Mouse (Mus musculus) lung, postnatal 36 days (tissue): ENCODE results near the gene Arid3c.

Experiments
- DNase-seq: peaks from one replicate; pipeline ENCODE4 v3.0.0; 2022; ENCODE audit warnings: mixed read lengths

Arid3c gene

DNA sequence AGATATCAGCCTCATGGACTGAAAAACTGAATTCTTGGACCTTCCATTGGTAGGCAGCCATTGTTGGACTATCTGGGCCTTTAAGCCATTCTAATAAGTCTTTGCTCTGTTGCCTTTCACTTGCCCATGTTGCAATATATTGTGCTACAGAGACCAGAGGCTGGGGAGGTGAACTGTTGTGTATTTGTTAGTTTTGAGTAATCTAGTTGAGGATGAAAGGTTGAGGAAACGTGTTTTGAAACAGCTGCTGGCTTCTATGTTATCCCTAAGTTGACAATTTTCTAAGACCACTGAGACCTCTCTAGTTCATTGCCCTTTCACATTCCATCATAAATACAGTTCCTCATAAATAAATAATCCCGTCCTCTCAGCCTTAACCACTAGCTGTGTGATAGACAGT lies 13.2 kb upstream of the Arid3c start:
- no peak for DNase-seq

DNA sequence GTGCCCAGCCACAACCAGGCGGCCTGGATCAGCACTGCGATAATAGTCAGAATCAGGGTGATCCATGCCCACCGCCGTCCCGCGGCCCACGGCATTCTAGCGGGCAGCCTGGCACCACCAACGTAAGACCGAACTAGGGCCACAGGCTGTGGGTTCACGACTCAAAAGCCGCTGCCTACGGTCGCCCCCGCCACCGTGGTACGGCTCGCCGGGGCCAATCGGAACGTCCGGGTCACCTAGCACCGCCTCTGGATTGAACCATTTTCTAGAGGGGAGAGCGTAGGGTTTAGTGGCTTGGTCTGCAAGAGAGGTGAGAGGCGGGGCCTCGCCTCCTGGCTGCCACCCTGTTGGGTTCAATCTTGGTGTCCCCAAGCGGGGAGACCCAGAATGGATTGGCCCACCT lies 10.2 kb upstream of the Arid3c start:
- peak; percentile 97 for DNase-seq

DNA sequence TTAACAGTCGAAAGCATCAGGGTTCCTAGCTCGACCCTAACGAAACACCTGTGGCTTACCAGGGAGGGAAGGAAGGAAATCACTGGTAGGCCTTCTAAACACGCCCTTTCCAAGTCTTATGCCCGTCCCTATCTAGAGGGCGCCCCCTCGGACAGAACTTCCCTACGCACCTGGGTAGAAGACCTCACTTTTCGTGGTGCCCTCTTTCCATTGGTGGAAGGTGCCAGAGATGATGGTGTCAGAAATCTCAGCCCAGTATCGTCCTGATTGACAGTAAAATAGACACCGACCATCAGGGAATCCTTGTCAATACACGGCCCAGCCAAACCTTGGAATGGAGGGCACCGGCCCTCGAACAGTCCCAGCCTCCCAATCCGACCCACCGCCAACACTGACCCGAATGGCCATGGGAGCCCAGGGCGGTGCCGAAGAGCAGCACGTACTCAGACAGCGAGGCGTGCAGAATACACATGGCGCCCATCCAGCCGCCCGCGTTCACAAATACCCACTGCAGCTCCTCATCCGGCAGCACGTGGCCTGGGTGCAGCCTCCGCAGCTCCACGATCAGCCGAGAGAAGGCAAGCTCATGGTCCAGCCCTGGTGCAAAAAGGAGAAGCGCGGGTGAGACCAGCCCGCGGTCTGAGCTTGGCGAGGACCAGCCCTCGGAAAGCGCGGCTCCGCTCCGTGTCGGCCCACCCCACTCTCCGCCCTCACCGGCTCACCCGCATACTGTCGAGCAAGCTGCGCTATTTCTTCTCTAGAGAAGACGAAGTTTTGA lies 9.6 kb upstream of the Arid3c start:
- peak; percentile 71 for DNase-seq

DNA sequence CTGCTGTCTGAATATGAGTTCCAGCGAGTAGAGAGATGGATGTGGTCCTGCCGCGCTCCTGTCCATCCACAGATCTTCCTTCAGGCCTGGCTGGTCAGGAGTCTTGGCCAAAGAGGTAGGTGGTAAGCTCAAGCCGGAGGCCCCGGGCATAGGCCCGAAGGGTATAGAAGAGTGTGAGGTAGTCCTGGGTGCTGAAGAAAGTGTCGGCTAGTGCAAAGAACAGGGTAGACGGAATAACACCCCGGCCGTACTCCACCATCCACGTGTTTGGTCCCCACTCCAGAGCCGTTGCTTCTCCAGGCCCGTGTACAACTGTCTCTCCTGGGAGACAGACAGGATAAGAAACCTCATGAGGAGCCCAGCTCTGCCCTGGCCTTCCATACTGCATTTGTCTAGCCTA lies 8.3 kb upstream of the Arid3c start:
- no peak for DNase-seq

DNA sequence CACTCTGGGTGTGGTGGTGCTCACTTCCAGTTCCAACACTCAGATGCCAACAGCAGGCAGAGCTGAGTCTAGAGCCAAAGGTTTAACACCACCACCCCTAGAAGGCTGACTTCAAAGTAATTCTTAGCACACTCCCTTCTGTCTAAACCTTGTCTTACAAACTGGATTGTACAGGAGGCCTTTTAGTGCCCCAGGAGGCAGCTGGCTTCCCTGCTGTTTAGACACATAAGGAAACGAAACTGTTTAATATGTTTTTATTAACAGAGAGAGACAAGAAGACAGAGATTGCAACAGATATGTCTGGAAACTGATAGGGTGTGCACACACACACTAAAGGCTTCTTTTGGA lies 7.3 kb upstream of the Arid3c start:
- no peak for DNase-seq

DNA sequence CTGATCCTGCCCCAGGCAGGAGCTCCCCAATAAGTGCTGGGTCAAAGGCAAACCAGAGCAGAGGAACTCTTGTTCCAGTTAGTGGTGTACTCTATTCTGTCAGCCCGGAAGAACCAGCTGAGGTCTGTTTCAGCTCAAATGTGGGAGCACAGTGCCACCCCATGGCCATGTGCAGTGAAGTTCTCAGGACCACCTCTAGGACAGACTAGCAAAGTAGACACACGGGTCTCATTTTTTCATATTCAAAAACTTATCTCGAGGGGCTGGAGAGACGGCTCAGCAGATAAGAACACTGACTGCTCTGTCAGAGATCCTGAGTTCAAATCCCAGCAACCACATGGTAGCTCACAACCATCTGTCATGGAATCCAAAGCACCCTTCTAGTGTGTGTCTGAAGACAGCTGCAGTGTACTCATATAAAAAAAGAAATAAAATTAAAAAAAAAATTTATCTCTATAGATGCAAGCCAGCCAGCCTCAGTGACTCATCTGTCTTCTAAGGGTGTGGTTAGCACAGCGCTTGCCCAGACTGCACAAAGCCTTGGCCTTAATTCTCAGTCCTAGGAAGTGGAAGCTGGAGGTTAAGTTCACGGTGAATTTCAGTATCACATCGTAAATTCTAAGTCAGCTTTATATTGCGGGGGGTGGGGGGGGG lies 6.8 kb upstream of the Arid3c start:
- DNase-seq, result peak; percentile 86

DNA sequence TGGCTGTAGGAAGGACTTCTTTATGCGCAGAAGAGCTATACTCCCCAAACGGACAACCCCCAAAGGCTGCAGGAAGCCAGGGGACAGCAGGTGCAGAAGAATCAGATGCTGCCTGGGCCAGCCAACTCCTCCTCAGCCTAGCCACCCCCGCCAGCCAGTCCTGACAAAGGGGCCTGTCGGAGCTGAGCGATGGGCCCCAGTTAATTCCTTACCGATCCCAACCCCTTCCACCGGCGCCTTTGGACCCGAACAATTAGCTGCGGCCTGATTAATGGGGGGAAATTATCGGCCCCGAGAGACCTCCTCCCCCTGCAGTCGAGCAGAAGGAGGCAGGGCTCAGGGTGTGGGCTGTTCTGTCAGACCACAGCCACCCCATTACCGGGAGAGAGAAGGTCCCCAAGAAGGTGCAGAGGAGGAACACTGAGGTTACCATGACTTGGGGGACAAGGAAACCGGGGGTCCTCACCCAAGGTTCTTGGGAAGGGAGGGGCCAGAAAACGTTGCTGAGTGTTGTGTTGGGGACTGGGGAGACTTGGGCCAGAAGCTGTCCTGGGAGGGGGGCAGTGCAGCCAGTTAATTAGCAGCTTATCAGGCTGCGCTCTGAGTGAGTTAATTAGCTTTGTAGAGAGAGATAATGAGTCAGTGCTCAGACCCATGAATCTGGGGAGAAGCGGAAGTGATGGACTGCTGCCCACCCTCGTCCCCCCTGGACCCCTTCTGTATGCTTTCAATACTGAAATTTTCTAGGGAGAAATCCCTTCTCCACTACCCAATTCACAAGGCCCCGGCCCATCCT lies 3.9 kb downstream of the Arid3c start:
- no peak for DNase-seq

DNA sequence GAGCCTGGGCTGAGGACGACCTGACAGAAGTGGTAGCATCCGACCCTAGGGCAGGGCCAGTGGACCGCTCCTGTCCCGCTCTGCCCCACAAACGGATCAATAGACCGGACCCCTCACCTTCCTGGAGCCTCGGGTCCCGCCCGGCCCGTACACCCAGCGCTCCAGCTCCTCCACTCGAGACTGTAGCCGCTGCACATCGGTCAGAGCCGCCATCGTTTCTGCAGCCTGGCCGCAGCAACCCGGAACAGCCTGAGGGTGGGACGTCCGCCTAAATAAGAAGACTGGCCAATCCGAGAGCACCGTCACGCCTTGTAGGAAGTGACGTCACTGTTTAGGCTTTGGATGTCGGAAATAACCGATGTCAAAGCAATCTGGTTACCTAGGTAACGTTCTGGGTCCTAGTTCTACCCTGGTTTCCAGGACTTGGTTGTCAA lies 8.0 kb downstream of the Arid3c start, which contains the start of gene Dctn3:
Dctn3 (minus strand) TSS at position 253 of the 434 bp plus-strand sequence.
- DNase-seq, result peak; percentile 97

DNA sequence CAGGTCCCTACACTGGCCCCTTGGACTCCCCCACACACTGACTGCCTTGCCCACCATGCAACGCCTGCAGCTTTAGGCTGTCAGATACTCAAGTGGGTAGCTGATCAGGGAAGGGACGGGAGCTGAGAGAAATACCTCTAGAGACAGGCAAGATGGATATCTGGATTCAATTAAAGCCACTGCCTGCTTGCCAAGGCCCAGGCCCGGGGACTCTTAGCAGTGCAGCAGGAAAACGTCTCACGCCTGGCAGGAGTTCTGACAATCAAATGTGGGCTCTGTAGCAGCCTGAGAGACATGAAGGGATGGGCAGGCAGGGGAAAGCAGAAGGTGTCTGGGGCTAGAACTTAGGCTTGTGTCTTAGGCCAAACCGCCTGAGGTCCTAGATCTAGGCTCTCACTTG lies 14.1 kb downstream of the Arid3c start:
- no peak for DNase-seq

DNA sequence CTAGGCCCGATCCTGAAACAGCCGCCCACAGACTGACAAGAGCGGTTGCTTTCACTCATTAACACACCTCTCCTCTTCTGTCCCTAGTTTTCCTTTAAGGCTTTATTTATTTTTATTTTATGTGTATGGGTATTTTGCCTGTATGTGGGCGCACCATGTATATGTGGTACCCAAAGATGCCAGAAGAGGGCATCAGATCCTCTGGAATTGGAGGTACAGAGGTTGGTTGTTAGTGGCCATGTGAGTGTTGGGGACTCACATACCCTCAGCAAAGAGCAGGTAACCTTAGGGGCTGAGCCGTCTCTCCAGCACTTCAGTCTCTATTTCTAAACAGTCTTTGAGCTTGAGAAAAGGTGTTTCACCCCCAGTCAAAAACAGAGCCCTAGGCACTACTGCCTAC lies 15.3 kb downstream of the Arid3c start:
- peak; percentile 72 for DNase-seq

DNA sequence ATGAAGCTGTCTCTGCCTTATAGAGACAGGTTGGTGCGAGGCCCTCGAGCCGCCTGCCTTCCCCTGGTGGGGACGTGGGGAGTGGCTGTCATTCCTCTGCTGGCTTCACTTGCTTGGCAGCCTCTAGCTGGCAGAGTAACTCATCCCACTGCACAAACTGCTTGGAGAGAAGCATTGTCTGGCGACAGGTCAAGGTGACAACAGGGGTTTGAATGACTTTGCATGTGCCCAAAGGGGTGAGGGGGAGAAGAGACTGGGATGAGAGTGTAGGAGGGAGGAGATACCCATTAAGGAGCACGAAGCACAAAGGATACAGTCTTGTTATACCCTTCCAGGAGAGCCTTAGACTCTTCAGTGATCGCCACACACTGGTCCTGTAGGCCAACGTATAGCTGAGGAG lies 15.9 kb downstream of the Arid3c start:
- DNase-seq, result no peak

DNA sequence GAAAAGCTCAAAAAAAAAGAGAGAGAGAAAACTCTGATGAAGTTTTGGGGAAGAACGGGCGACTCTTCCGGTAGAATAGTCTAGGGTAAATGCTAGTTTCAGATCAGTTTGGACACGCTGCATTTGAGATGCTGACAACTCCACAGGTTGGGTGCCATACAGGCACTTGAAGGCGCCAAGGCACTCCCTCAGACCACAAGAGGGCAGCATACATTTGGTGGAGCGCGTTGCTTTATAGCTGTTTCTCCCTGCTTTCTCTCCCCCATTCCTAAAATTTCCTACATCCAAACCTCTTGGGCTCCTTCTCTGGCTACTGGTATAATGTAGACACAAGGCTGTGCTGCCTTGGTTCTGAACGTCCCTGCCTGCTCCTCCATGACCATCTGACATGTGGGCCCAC lies 16.7 kb downstream of the Arid3c start:
- DNase-seq, result peak; percentile 84

DNA sequence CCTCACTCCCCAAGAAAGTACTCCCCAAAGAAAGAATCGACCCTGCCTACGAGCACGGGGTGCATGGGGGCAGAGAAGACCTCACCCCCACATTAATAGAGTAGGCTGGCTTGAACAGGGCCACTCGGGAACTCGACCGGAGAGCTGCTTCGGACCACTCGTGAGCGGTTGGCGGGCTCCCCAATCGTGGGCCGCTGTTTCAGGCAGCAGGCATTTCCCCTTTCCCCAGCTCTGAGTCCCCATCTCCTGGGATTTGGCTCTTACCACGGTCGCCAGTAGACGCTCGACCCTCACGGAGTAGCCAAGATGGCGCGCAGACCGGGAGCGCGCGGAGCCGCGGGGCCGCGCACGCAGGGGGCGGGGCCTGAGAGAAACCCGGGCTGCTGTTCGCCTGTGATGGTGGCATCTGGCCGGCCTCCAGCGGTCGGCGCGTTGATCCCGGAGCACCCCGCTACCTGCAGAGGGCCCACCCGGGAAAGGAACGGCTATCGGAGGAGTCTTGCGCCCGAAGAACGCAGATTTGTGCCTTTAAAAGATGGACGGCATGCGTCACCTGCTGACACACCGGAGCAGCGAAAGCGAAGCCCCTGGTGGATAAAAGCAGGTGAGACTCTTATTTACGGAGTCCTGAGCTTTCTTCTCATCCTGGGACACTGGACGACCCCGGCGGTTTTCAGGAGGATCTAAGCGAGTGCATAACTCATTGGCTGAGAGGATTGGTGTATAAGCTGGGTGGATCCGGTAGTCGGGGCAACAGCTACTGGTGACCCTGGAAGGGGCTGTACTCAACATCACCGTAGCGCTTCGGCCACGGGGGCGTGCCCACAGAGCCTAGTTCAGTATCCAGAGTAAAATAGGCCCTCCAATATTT lies 17.5 kb downstream of the Arid3c start, which contains the start of gene Rpp25l:
Rpp25l (minus strand) TSS at position 338 of the 871 bp plus-strand sequence.
- peak; percentile 88 for DNase-seq

DNA sequence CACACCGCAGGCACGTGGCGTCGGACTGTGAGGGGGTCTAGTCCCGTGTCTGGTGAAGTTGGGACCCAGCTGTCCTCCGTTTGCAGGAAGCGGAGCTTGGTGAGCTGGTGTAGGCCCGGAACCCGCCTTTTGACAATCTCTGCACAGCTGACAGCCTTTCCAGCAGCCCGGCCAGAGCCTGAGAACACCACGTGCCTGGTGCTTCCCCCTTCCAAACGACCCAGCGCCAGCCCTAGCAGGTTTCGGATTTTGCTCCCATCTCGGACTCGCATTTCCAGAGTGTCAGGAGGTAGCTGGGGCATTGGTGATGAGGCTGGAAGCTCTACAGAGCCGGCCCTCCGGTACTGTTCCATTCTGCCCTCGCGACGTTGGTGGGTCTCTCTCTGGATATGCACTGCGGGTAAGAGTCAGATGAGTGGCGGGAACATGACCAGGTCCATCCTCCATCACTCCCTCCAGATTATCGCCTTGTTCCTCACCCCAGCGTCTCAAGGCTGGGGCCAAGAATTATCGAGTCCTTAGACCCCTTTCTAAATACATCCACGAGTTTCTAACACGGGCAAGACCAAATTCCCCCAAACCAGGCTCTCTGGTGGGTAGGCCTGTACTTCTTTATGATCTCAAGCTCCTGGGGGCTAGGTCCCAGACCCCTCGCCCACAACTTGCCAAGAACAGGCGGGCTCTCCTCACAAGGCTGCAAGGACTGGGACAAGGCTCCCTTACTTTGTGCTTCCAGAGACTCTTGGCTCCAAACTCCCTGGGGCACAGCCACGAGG lies 18.3 kb downstream of the Arid3c start:
- no peak for DNase-seq

DNA sequence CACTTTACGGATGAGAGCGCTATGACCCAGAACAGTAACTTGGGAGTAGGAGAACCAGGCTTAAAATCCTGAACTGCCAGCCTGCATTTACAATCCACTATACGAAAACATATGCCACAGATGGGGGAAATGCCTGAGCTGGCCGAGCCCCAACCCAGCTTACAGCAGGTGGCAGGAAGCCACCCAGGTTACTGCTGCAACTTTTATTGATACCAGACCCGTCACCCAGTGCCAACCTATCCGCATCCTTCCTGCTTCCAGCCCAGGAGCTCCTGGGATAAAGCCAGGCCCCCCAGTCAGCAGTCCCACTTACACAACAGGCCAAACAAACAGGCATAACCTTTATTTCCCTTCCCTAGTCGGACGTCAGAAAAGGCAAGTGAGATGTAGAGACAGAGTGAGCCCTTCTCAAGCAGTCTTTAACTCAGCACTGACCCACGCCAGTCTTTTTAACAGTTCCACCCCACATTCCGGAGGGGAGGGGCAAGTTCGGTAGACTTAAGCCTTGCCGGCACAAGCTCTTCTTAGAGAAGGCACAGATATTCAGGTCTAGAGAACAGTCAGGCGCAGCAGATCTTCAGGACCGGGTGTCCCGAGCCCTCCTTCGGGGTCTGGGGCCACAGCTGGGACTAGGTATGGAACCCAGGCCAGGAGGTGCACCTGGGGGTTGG lies 19.1 kb downstream of the Arid3c start:
- no peak for DNase-seq

DNA sequence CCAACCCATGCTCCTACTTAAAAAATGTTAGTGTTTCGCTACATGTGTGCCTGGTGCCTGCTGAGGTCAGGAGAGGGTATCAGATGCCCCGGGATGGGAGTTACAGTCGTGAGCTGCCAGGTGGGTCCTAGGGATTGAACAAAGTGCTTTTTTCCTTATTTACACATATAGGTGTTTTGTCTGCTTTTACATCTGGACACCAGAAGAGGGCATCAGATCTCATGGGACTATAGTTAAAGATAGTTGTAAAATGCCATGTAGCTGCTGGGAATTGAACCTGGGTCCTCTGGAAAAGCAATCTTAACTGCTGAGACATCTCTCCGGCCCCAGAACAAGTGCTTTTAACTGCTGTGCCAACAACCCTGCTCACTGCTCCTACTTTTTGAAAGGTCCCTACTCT lies 20.7 kb downstream of the Arid3c start:
- DNase-seq, result no peak

DNA sequence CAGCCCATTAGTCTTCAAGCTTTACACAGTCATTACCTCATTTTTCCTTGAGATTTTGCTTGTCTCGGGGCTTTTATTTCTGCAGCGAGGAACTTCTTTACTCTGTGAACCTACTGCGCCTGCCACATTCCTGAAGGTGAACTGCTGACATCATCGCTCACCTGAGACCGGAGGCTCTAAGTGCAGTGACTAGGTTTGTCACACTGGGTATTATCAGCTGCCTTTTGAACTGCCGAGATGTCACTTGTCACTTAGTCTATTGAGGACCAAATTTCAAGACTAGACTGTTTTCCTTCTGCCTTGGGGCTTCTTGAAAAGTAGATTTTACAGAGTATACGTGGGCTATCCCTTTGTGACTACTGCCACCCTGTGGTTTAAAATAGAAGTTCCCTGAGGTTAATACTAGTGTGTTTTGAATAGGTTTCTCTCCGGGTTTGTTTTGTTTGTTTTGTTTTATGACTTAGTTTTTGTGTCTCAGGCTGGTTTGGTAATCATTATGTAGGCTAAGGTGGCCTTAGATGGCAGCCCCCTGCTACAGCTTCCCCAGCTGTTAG lies 22.7 kb downstream of the Arid3c start:
- DNase-seq, result peak; percentile 82

DNA sequence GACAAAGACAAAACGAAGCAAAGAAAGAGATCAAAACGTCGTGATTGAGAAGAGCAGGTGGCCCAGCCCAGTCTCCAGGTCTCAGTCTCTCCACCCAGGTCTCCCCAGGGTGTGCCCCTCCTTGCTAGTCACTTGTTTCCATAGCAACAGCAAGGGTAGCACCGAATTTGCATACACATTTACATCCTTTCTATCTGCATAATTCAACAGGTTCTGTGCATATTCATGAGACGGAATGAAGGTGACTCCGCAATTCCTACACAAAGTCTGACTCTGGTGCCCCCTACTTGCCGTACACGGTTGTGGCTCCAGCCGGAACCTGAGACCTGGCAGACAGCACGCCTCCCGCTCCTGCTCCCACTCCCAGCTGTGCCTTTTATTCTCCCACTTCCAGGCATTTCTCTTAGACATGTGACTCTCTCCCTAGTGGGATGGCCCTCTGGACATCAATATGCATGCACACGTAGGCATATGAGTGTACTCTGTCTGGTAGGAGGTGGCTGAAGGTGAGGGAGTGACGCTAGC lies 23.9 kb downstream of the Arid3c start:
- peak; percentile 81 for DNase-seq

DNA sequence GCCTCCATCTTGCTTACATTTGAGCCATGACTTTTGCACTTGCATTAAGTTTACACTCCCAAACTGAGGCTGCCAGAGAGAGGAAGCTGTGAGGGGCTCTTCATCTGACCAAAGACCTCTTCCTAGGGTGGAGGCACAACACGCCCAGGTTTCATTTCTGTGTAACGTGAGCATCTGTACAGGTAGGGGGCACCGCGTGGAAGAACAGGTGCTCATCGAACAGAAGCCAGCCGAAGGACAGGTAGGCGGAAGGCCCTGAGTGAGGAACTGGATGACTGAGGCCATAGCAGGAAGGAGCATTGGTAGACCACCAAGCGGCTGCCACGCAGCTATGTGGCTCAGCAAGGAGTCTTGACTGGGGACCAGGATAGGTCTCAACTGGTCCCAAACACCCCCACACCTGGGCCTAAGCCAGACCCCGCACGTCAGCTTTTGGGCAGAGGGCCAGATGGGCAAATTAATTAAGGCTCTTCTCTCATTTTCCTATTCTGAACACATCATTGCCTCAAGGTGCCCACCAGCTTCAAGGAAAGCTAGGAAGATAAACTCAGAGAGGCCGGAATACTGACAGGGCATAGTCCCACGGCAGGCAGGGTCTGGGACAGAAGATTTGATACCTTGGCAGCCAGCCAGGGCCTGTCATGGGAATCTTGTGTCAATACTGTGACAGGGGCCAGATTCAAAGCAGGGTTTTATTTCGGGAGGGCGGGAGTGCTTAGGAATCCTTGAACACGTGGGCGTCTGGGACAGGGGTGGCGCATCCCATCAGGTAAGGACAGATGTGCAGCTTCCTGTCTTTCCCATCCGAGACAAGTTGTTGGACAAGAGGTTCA lies 24.8 kb downstream of the Arid3c start:
- no peak for DNase-seq

DNA sequence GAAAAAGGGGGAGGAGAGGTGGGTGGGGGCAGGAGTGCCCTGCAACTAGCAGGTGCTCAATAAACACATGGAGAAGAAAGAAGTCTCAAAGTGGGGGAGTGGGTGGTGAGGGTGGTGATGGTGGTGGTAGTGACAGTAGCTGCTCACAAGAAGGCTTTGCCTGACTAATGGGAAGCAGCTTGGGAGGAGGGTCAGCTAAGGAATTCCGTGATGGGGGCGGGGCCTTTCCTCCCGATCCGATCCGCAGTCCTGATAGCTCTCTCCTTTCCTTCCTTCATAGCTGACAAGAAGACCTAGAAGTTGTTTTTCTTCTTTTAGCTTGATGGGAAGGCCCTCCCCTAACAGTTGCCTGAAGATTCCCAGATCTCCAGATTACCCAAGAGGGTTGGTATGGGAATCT lies 26.3 kb downstream of the Arid3c start:
- DNase-seq, result no peak
